ENCODE assay signal across 19 mouse cellular contexts in genomic region chr1:105115391-105115790, GRCm38 (mm10).
A peak's percentile ranks its signal among the peaks of the same experiment; 100 is the strongest.
DNase-seq lines count a peak whose midpoint lies in the region; ATAC-seq and TF ChIP-seq lines count a peak whose summit lies in the region.
"Had no signal": no experiment of that assay in that cellular context is flagged by ENCODE, and none has a peak within 500 bp of the region (broad histone marks: within the 10 kb centered on the region; RNA-seq: fewer than 3 reads in every experiment).

No protein-coding gene starts in this region.

- H3K4me1 ChIP-seq in liver, adult 2 months (ENCODE audit: control insufficient read depth, insufficient read depth, low read length): peaks cover 37% of the 10 kb centered on the region
- no peaks in the 10 kb centered on the region for H3K4me1 ChIP-seq in liver, embryonic 11.5 days (replicated peaks; ENCODE audit: control insufficient read depth, insufficient read depth, low read length)
- peaks cover 10% of the 10 kb centered on the region; the same call in 1 of the 2 replicates for H3K4me1 ChIP-seq in small intestine, adult 2 months (ENCODE audit: control insufficient read depth, insufficient read depth, insufficient read length, low read length)
- H3K4me1 ChIP-seq: embryonic facial prominence, embryonic 12.5 days had no signal

- no peaks in the 10 kb centered on the region for H3K36me3 ChIP-seq in liver, adult 2 months (ENCODE audit: control insufficient read depth, insufficient read depth, low read length)
- H3K36me3 ChIP-seq in liver, embryonic 11.5 days (ENCODE audit: control insufficient read depth, insufficient read depth, low read length): no peaks in the 10 kb centered on the region
- H3K36me3 ChIP-seq in small intestine, adult 2 months (ENCODE audit: control insufficient read depth, insufficient read depth, low read length): no peaks in the 10 kb centered on the region
- H3K36me3 ChIP-seq: embryonic facial prominence, embryonic 12.5 days; forebrain, embryonic 12.5 days; heart, embryonic 13.5 days; hindbrain, embryonic 15.5 days had no signal

- no peaks in the 10 kb centered on the region for H3K27me3 ChIP-seq in liver, adult 2 months (ENCODE audit: control insufficient read depth, insufficient read depth, low read length)
- H3K27me3 ChIP-seq in liver, embryonic 11.5 days (replicated peaks; ENCODE audit: control insufficient read depth, insufficient read depth, low read length): no peaks in the 10 kb centered on the region
- H3K27me3 ChIP-seq in small intestine, adult 2 months (ENCODE audit: control insufficient read depth, insufficient read depth, low read length): no peaks in the 10 kb centered on the region
- H3K27me3 ChIP-seq: embryonic facial prominence, embryonic 12.5 days; forebrain, embryonic 12.5 days; heart, embryonic 13.5 days; hindbrain, embryonic 15.5 days had no signal

- no peak for TF ChIP-seq POLR2A in liver, adult 2 months (IDR thresholded peaks at IDR 0.05; ENCODE audit: extremely low read depth, insufficient read depth, low read length)
- no peak for TF ChIP-seq POLR2A in small intestine, adult 2 months (IDR thresholded peaks at IDR 0.05; ENCODE audit: low read depth, low read length)

- H3K79me2 ChIP-seq in liver, adult 2 months (ENCODE audit: control insufficient read depth, insufficient read depth, low read length): no peaks in the 10 kb centered on the region

- H3K27ac ChIP-seq in liver, adult 2 months (replicated peaks; ENCODE audit: insufficient read depth, low read depth, low read length): peak overlapping the region; percentile 96
- no peak overlapping the region for H3K27ac ChIP-seq in liver, embryonic 11.5 days (ENCODE audit: low read depth, low read length)
- H3K27ac ChIP-seq in small intestine, adult 2 months (ENCODE audit: insufficient read depth, low read depth, low read length): peak overlapping the region; percentile 55; the same call in 1 of the 2 replicates
- H3K27ac ChIP-seq: embryonic facial prominence, embryonic 12.5 days; forebrain, embryonic 12.5 days; heart, embryonic 13.5 days; hindbrain, embryonic 15.5 days had no signal

- no peak overlapping the region for H3K9ac ChIP-seq in liver, adult 2 months (ENCODE audit: low read depth, low read length)
- no peak overlapping the region for H3K9ac ChIP-seq in liver, embryonic 11.5 days (ENCODE audit: low read depth, low read length)
- H3K9ac ChIP-seq: embryonic facial prominence, embryonic 12.5 days; forebrain, embryonic 12.5 days; heart, embryonic 13.5 days; hindbrain, embryonic 15.5 days had no signal

- no peak for TF ChIP-seq CTCF in liver, adult 2 months (IDR thresholded peaks at IDR 0.05; ENCODE audit: low read depth, low read length)
- TF ChIP-seq CTCF in small intestine, adult 2 months (IDR thresholded peaks at IDR 0.05; ENCODE audit: extremely low read depth, insufficient read length, insufficient replicate concordance, low read depth, low read length): no peak

- H3K9me3 ChIP-seq in liver, embryonic 11.5 days (ENCODE audit: control insufficient read depth, low read length): no peaks in the 10 kb centered on the region
- H3K9me3 ChIP-seq: embryonic facial prominence, embryonic 12.5 days; forebrain, embryonic 12.5 days; heart, embryonic 13.5 days; hindbrain, embryonic 15.5 days had no signal

- peak; percentile 51 to 66 for DNase-seq in kidney, adult 8-10 months
- no peak for DNase-seq in kidney, adult 18-20 months
- peak; percentile 88 for DNase-seq in liver, adult 2 months (ENCODE audit: extremely low read depth, low read depth, low spot score)
- no peak for DNase-seq in liver, embryonic 11.5 days (ENCODE audit: low spot score)
- DNase-seq in kidney, postnatal 36 days: peak; percentile 44 to 67
- DNase-seq in embryo, embryonic 11 days: no peak
- DNase-seq: adrenal gland, adult 2 months; adrenal gland, postnatal 25 days; cerebellum, adult 11 months; cerebellum, adult 8-10 months; cerebellum, postnatal 14 days; gastrocnemius, postnatal 14 days; heart, postnatal 36 days had no signal

- WGBS in liver, adult 2 months: 33% methylated on average over 6 of the region's 6 CpGs
- WGBS in liver, embryonic 11.5 days: 89% methylated on average over 6 of the region's 6 CpGs
- WGBS in small intestine, adult 2 months: 76% methylated on average over 6 of the region's 6 CpGs

- H3K4me2 ChIP-seq in liver, embryonic 11.5 days: no peak overlapping the region
- H3K4me2 ChIP-seq: embryonic facial prominence, embryonic 12.5 days; forebrain, embryonic 12.5 days; heart, embryonic 13.5 days; hindbrain, embryonic 15.5 days had no signal

- no peak overlapping the region for H3K4me3 ChIP-seq in liver, adult 2 months (ENCODE audit: insufficient read depth, low read depth, low read length)
- no peak overlapping the region for H3K4me3 ChIP-seq in liver, embryonic 11.5 days (ENCODE audit: low read depth, low read length)
- no peak overlapping the region for H3K4me3 ChIP-seq in small intestine, adult 2 months (ENCODE audit: low read depth, low read length)
- H3K4me3 ChIP-seq: embryonic facial prominence, embryonic 12.5 days; forebrain, embryonic 12.5 days; heart, embryonic 13.5 days; hindbrain, embryonic 15.5 days had no signal

- ATAC-seq in liver, embryonic 11.5 days (replicated peaks; ENCODE audit: low FRiP score): no peak
- ATAC-seq: forebrain, embryonic 16.5 days had no signal

Comparison
In these comparisons a context has a peak if more than half of its experiments do, and no peak if none do; other contexts are left out.
1. DNase-seq: peak in kidney, adult 8-10 months (2 of 2), liver, adult 2 months (single experiment) and kidney, postnatal 36 days (2 of 2); none in kidney, adult 18-20 months (single experiment), liver, embryonic 11.5 days (single experiment) and embryo, embryonic 11 days (single experiment).